Mouse (Mus musculus) kidney, adult 2 months (tissue): ENCODE results near the gene Itpk1. TPM values are rescaled to one million over a fixed set of nuclear protein-coding genes. Genes with fewer than 3 reads are reported as not detected.

Experiments
- DNase-seq: peaks from one replicate; pipeline ENCODE4 v3.0.0; 2021
- H3K27ac ChIP-seq: fragments of 200-500 bp; 2 replicates; pipeline ENCODE4 v1.5.1; 2012; ENCODE audit warnings: low read depth, low read length, control low read depth, inconsistent platforms; ENCODE audit not compliant: insufficient read depth
- H3K27me3 ChIP-seq: fragments of 200-500 bp; replicated peaks from 2 replicates; pipeline ENCODE4 v1.6.1; 2012; ENCODE audit warnings: mild to moderate bottlenecking, moderate library complexity, low read length, inconsistent platforms; ENCODE audit not compliant: control insufficient read depth, insufficient read depth
- H3K36me3 ChIP-seq: fragments of 200-500 bp; 2 replicates; pipeline ENCODE4 v1.6.1; 2012; ENCODE audit warnings: mild to moderate bottlenecking, moderate library complexity, low read length, inconsistent platforms; ENCODE audit not compliant: control insufficient read depth, insufficient read depth
- H3K4me1 ChIP-seq: fragments of 200-500 bp; 2 replicates; pipeline ENCODE4 v1.6.1; 2011; ENCODE audit warnings: low read length; ENCODE audit not compliant: control insufficient read depth, insufficient read depth
- H3K4me3 ChIP-seq: fragments of 200-500 bp; 2 replicates; pipeline ENCODE4 v1.5.1; 2011; ENCODE audit warnings: mild to moderate bottlenecking, low read depth, low read length, control low read depth; ENCODE audit not compliant: insufficient read depth
- CTCF ChIP-seq: fragments of 200-500 bp; conservative IDR thresholded peaks from 2 replicates; pipeline ENCODE4 v1.5.1; 2011; ENCODE audit warnings: low read depth, mild to moderate bottlenecking, control low read depth, low read length, moderate library complexity, mixed read lengths; ENCODE audit not compliant: insufficient read depth, insufficient read length
- POLR2A ChIP-seq: fragments of 200-500 bp; IDR thresholded peaks from one replicate; pipeline ENCODE4 v1.6.1; 2011; ENCODE audit warnings: low read depth, low read length, control low read depth
- WGBS: fragments of 180-500 bp; shearing (Covaris S2); methylation state at CpG from one replicate; pipeline ENCODE4 v1.1.7; 2018; 5-methylcytosine and 5-hydroxymethylcytosine counted together
- polyA plus RNA-seq: library from polyadenylated mRNA; depleted of rRNA; stranded (reverse); fragments of >200 nt; gene quantifications from 2 replicates; pipeline ENCODE4 v1.2.3, GENCODE M21; 2012

Gene Itpk1
- polyA plus RNA-seq, 1 experiment = 29.0 TPM

DNA sequence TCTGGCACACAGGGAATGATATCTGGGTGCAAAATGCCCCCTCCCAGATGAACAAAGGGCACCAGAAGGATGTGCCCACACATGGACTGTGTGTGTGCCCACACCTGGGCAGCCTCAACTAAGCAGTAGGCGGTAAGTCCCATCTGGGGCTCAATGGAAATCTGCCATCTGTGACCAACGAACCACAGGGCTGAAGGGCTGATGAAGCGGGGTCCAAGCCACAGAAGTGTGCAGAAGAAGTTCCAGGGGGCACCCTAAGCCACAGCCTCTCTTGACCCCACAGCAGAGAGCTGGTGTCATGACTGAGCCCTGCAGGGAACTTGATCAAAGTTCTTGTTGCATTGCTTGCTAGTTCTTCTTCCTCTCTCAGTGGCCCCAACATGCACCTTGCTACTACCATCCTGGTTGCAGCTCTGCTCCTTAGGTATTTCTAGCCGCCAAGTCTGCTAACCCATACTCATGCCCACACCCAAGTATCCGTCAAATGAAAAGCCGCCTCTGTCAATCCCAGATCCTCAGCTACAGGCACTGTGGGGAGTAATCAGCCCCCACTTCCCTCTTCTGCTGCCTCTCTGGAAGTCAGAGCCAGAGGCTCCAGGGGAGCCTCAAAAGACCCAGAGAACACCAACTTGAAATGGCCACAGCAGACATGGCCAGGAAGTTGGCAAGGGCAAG lies 58.7 kb downstream of the Itpk1 start:
- H3K27ac ChIP-seq = no peak overlapping the region
- no peaks in the 10 kb centered on the region for H3K36me3 ChIP-seq

DNA sequence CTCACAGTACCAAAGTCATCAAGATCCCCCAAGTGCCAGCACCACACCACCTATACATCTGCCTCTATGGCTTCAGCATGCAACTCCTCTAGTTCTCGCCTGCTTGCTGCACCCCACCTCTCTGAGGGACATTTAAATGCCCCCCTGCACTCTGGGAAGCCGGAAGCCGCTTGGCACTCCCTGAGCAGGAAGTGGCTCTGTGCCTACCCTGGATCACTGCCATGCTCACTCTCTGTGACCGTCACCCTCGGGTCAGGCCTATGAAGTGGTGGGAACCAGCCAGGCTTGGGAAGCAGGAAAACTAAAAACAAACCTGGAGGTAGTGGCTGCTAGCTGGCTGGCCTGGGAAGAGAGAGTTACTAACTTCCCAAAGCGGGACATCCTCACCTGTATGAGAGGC lies 61.4 kb downstream of the Itpk1 start:
- Histone ChIP-seq H3K4me1 (peaks cover 46% of the 10 kb centered on the region), H3K4me3 (no peak overlapping the region), H3K36me3 (no peaks in the 10 kb centered on the region), H3K27ac (peak overlapping the region; percentile 70), H3K27me3 (no peaks in the 10 kb centered on the region)
- whole genome bisulfite sequencing = 12% methylated on average over 6 of the region's 6 CpGs
- peak; percentile 87 for DNase-seq
- TF ChIP-seq POLR2A (no peak), CTCF (no peak)

More for the DNA sequence above, 58.7 kb downstream of the Itpk1 start:
- no peak for DNase-seq
- TF ChIP-seq CTCF = no peak
- TF ChIP-seq POLR2A = no peak
- Histone ChIP-seq H3K4me1 (peaks cover 48% of the 10 kb centered on the region), H3K4me3 (no peak overlapping the region), H3K27me3 (no peaks in the 10 kb centered on the region)
- 85% methylated on average over 6 of the region's 6 CpGs for WGBS

DNA sequence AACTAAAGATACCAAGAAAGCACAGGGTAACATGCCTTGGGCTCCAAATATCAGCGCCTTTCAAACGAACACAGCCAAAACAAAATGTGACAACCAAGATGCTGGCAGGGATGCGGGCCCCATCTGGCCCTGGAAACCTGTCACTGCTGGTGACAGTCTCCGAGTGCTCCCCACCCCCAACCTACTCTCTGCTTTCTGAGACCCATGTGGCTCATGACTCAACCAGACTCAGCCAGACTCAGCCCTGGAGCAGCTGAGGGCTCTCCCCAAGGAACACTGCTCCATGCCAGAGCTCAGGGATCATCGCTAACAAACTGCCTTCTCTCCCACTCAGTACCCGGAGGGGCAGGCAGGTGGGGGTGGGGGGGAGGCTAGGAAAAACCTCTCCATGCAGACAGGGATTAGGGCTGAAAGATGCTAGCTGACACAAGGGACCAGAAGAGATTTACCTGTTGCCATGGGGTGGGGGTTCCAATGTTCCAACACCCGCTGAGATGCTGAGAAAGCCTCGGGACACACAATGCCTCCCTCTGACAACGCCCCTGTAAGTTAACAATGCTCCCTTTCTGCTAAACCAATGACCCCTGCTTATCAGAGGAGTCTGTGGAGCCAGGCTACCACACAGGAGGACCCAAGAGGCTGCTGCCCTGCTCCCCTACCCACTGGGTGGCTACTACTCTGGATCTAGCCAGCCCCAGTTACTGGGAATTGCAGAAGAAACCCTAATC lies 64.1 kb downstream of the Itpk1 start:
- 75% methylated on average over 9 of the region's 9 CpGs for WGBS
- DNase-seq = no peak
- H3K4me1 ChIP-seq = peaks cover 26% of the 10 kb centered on the region
- no peak overlapping the region for H3K4me3 ChIP-seq
- H3K27ac ChIP-seq = no peak overlapping the region
- TF ChIP-seq CTCF = no peak
- H3K27me3 ChIP-seq = no peaks in the 10 kb centered on the region
- H3K36me3 ChIP-seq = no peaks in the 10 kb centered on the region

DNA sequence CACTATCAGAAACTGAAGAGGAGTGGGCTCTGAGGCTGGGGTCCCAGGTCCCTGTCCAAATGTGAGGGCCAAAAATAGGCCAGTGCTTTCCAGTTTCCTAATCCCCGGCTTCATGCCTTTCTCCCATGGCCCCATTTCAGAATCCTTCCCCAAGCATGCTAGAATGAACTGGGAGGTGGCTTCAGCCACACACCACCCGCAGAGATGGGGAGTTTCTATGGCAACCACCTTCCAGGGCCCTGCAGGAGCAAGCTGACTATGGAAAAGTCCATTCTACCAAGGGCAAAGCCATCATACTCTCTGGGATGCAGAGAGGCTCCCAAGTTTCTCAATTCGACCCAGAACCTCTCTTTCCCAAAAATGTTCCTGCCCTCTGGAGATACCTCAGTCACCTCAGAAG lies 65.9 kb downstream of the Itpk1 start:
- H3K27me3 ChIP-seq = no peaks in the 10 kb centered on the region
- H3K36me3 ChIP-seq = no peaks in the 10 kb centered on the region
- TF ChIP-seq CTCF (no peak), POLR2A (no peak)
- no peak overlapping the region for H3K27ac ChIP-seq
- H3K4me3 ChIP-seq = no peak overlapping the region
- WGBS = 64% methylated on average over 3 of the region's 3 CpGs
- peaks cover 12% of the 10 kb centered on the region for H3K4me1 ChIP-seq
- DNase-seq = no peak

DNA sequence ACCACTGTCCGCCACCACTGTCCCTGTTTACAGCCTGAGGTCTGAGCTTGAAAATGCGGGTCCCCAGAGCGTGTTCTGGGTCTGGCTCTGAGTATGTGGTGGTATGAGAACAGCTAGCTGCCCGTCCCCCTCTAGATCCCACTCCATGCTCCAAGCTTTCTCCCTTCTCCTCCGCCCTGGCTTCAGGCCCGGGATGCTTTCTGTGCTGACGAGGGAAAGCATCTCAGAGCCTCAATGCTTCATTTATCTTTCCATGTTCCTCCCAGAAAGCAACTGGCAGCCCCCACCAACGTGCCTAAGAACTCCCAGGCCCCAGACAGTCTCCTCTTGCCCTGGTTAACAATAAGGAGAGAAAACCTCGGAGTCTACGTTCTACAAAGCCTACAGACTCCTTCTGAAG lies 67.5 kb downstream of the Itpk1 start:
- Histone ChIP-seq H3K27me3 (no peaks in the 10 kb centered on the region), H3K36me3 (no peaks in the 10 kb centered on the region), H3K27ac (no peak overlapping the region), H3K4me1 (no peaks in the 10 kb centered on the region), H3K4me3 (no peak overlapping the region)
- WGBS = 92% methylated on average over 10 of the region's 10 CpGs
- TF ChIP-seq CTCF (no peak), POLR2A (no peak)
- DNase-seq = no peak

DNA sequence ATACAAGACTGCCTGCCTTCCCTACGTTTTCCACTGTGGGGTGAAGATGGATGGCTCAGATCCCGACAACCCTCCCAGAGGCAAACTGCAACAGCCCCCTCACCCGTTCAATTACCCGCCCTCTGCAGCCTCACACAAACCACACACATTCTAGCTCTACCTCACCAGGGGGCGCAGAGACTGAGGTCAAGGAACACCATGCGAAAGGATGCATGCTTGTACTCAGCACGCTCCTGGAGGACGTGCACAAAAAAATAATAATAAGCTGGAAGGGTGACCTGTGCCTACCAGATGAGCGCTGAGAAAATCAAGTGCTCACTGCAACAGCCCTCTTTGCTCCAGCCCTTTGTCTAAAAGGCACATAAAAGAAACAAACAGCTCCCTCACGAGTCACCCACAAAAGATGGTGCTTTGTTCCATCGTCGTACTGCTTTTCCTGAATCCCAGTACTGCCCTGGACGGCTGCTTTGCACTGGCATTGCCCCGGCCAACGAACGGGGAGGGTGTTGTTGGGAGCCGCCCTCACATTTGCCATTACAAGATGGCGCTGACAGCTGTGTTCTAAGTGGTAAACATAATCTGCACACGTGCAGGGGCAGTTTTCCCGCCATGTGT lies 70.2 kb downstream of the Itpk1 start:
- no peaks in the 10 kb centered on the region for H3K36me3 ChIP-seq
- 82% methylated on average over 20 of the region's 20 CpGs for WGBS
- no peak overlapping the region for H3K27ac ChIP-seq

DNA sequence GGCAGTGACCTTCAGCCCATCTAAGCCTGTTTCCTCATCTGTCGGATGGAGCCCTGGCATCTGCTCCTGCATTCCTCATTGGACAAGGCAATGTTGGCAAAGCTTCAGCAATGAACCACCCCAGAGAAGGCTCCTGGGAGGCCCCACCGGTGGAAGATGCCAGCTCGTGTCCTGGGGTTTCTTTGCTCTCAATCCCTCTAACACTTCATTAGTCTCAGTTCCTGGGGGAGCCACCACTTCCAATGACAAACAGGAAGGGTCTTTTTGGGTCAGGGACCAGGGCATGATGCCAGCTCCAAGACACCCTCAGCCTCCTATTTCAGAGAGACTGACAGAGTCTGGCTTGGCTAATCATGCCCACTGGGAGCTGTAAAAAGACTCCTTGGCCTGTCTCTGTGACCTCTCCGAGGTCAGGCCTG lies 71.6 kb downstream of the Itpk1 start:
- Histone ChIP-seq H3K4me3 (no peak overlapping the region), H3K4me1 (no peaks in the 10 kb centered on the region), H3K36me3 (no peaks in the 10 kb centered on the region), H3K27me3 (no peaks in the 10 kb centered on the region), H3K27ac (no peak overlapping the region)
- TF ChIP-seq CTCF (no peak), POLR2A (no peak)
- 16% methylated on average over 4 of the region's 4 CpGs for WGBS
- peak; percentile 84 for DNase-seq

More for the DNA sequence above, 70.2 kb downstream of the Itpk1 start:
- H3K4me3 ChIP-seq = no peak overlapping the region
- no peaks in the 10 kb centered on the region for H3K4me1 ChIP-seq
- TF ChIP-seq CTCF = no peak
- no peak for TF ChIP-seq POLR2A
- no peaks in the 10 kb centered on the region for H3K27me3 ChIP-seq
- DNase-seq = no peak
